Mouse (Mus musculus) intestine, embryonic 14.5 days (tissue): ENCODE results near the gene Dynlt1c. TPM values are rescaled to one million over a fixed set of nuclear protein-coding genes. Genes with fewer than 3 reads are reported as not detected.
"Not testable (repeated sequence)": the region's sequence is repeated elsewhere in the genome, so short reads cannot be mapped to it uniquely, and the experiment has no call there.

Source experiments
- ATAC-seq: fragments of 200-750 bp; cut with Nextera tagmentation; replicated peaks from 2 replicates; pipeline ENCODE4 v1.8.0; 2017; ENCODE audit warnings: low read depth, moderate number of reproducible peaks, moderate TSS enrichment, moderate library complexity; ENCODE audit not compliant: low FRiP score, low TSS enrichment
- DNase-seq: peaks from one replicate; pipeline ENCODE4 v3.0.0-alpha.2; 2018; ENCODE audit warnings: low spot score
- H3K27ac ChIP-seq: fragments of 300-500 bp; sonication (generic); 2 replicates; pipeline ENCODE4 v1.5.1; 2014; ENCODE audit warnings: low read depth, mild to moderate bottlenecking, control low read depth
- H3K27me3 ChIP-seq: fragments of 300-500 bp; sonication (generic); replicated peaks from 2 replicates; pipeline ENCODE4 v1.6.1; 2014; ENCODE audit warnings: low read length, control low read depth; ENCODE audit not compliant: control insufficient read depth, insufficient read depth
- H3K36me3 ChIP-seq: fragments of 300-500 bp; sonication (generic); 2 replicates; pipeline ENCODE4 v1.6.1; 2014; ENCODE audit warnings: low read length, control low read depth; ENCODE audit not compliant: control insufficient read depth, insufficient read depth
- H3K4me1 ChIP-seq: fragments of 300-500 bp; sonication (generic); replicated peaks from 2 replicates; pipeline ENCODE4 v1.6.1; 2014; ENCODE audit warnings: low read length, control low read depth, mixed read lengths; ENCODE audit not compliant: control insufficient read depth, insufficient read depth
- H3K4me2 ChIP-seq: fragments of 300-500 bp; sonication (generic); 2 replicates; pipeline ENCODE4 v1.6.1; 2014; ENCODE audit warnings: low read length
- H3K4me3 ChIP-seq: fragments of 300-500 bp; sonication (generic); 2 replicates; pipeline ENCODE4 v1.5.1; 2014; ENCODE audit warnings: low read depth, low read length, control low read depth, mixed read lengths
- H3K9ac ChIP-seq: fragments of 300-500 bp; sonication (generic); 2 replicates; pipeline ENCODE4 v1.6.1; 2014; ENCODE audit warnings: mild to moderate bottlenecking, low read length
- H3K9me3 ChIP-seq: fragments of 300-500 bp; sonication (generic); 2 replicates; pipeline ENCODE4 v1.6.1; 2016; ENCODE audit warnings: low read length, control low read depth; ENCODE audit not compliant: control insufficient read depth
- WGBS: fragments of 180-500 bp; shearing (Covaris S2); extraction: QIAGEN DNeasy Blood & Tissue Kit; methylation state at CpG from one replicate; pipeline ENCODE4 v1.1.7; 2014; 5-methylcytosine and 5-hydroxymethylcytosine counted together
- polyA plus RNA-seq: library from polyadenylated mRNA; unstranded; fragments of >200 nt; fragmentation: Nextera tagmentation; extraction: Ambion mirVana; gene quantifications from 2 replicates; pipeline ENCODE4 v1.2.1, GENCODE M21; 2014

Dynlt1c gene
- polyA plus RNA-seq, 1 experiment from 2014 or later, result 36.1 TPM

GRCm38 (mm10) chr17:6614316-6614715, 12.8 kb downstream of the Dynlt1c start:
- H3K4me2 ChIP-seq, H3K9ac ChIP-seq, ATAC-seq, H3K9me3 ChIP-seq, H3K27me3 ChIP-seq, H3K4me3 ChIP-seq, H3K36me3 ChIP-seq, H3K4me1 ChIP-seq, H3K27ac ChIP-seq, DNase-seq: not testable (repeated sequence)
- 80% methylated on average over 3 of the region's 9 CpGs for WGBS

DNA sequence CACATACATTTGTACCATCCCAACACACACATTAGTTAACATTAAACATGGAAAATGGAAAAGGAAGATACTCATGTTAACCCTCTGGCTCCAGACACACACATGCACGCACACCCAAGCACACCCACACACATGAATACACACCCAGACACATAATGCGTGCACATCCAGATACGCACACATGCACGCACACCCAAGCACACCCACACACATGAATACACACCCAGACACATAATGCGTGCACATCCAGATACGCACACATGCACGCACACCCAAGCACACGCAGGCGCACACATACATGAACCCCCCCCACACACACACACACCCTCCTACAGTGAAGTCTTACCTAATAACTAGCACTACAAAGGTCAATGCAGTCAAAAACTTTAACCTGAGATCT, 15.3 kb downstream of the Dynlt1c start:
- H3K4me1 ChIP-seq, ATAC-seq, H3K27me3 ChIP-seq, H3K9ac ChIP-seq, DNase-seq, H3K4me2 ChIP-seq, H3K4me3 ChIP-seq, H3K9me3 ChIP-seq, H3K36me3 ChIP-seq, H3K27ac ChIP-seq: not testable (repeated sequence)
- WGBS, result 95% methylated on average over 9 of the region's 9 CpGs

GRCm38 (mm10) chr17:6617689-6618400, 16.4 kb downstream of the Dynlt1c start:
- not testable (repeated sequence) for H3K4me2 ChIP-seq, H3K9me3 ChIP-seq, H3K9ac ChIP-seq, H3K36me3 ChIP-seq, H3K4me1 ChIP-seq, H3K27ac ChIP-seq, DNase-seq, H3K4me3 ChIP-seq, H3K27me3 ChIP-seq
- 37% methylated on average over 7 of the region's 13 CpGs for WGBS
- peak; percentile 73 for ATAC-seq

DNA sequence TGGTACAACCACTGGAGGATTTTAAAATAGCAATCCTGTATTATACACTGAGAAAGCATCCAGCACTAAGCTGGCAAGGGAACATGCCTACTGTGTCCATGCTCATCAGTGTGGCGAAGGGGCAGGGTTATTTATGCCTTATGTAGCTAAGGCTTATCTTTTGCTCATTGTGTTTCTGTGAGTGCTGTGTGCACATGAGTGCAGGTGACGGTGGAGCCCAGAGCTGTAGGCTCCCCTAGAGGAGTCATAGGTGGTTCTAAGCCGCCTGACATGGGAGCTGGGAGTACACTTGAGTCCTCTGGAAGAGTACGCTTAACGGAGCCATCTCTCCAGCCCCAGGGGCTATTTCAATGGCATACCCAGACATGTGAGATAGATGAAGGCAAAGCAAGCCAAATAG, 17.8 kb downstream of the Dynlt1c start:
- WGBS, result 90% methylated on average over 5 of the region's 5 CpGs
- not testable (repeated sequence) for H3K36me3 ChIP-seq, DNase-seq, H3K9ac ChIP-seq, ATAC-seq, H3K4me1 ChIP-seq, H3K4me2 ChIP-seq, H3K9me3 ChIP-seq, H3K4me3 ChIP-seq, H3K27me3 ChIP-seq, H3K27ac ChIP-seq

- DNase-seq, H3K4me1 ChIP-seq, H3K4me3 ChIP-seq, H3K27ac ChIP-seq, H3K9ac ChIP-seq, H3K36me3 ChIP-seq, H3K4me2 ChIP-seq, H3K9me3 ChIP-seq, H3K27me3 ChIP-seq, ATAC-seq: not testable (repeated sequence)
- 45% methylated on average over 4 of the region's 6 CpGs for WGBS
Observed at GRCm38 (mm10) chr17:6620035-6620434, 18.6 kb downstream of the Dynlt1c start.

- not testable (repeated sequence) for H3K4me1 ChIP-seq, H3K36me3 ChIP-seq, H3K27ac ChIP-seq, H3K4me3 ChIP-seq, H3K9me3 ChIP-seq, DNase-seq, ATAC-seq, H3K9ac ChIP-seq, H3K4me2 ChIP-seq, H3K27me3 ChIP-seq
- WGBS, result 76% methylated on average over 18 of the region's 20 CpGs
Observed at GRCm38 (mm10) chr17:6620730-6621451, 19.4 kb downstream of the Dynlt1c start.

DNA sequence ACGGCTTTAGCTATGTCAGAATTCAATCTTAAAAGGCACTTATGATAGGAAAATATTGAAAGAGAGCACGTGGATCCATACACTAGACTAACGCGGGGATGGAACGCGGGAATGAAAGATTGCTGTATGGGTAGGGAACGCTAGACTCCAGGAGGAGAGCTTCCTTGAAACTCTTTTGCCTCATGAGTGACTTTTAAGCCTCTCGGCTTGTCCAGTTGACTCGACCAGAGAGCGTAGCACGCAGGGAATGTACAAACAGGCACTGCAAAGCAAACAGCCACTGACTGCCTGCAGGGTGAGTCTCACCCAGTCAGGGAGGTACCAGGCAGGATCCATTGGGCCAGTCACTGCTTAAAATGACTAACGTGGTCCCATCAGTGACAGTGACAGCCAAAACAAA, 20.5 kb downstream of the Dynlt1c start:
- not testable (repeated sequence) for H3K4me1 ChIP-seq, H3K9ac ChIP-seq, H3K4me2 ChIP-seq, H3K36me3 ChIP-seq, DNase-seq, H3K27me3 ChIP-seq, H3K9me3 ChIP-seq, H3K4me3 ChIP-seq, ATAC-seq, H3K27ac ChIP-seq
- WGBS, result 88% methylated on average over 11 of the region's 12 CpGs

GRCm38 (mm10) chr17:6624926-6625558, 23.6 kb downstream of the Dynlt1c start:
- WGBS, result 43% methylated on average over 1 of the region's 6 CpGs
- ATAC-seq, H3K36me3 ChIP-seq, H3K4me2 ChIP-seq, H3K9ac ChIP-seq, H3K27ac ChIP-seq, H3K9me3 ChIP-seq, DNase-seq, H3K27me3 ChIP-seq, H3K4me3 ChIP-seq, H3K4me1 ChIP-seq: not testable (repeated sequence)
